Mouse (Mus musculus): ENCODE measurements around the gene Rp2. TPM values are rescaled to one million over a fixed set of nuclear protein-coding genes. Genes with fewer than 3 reads are reported as not detected.
"Not testable (repeated sequence)": the region's sequence is repeated elsewhere in the genome, so short reads cannot be mapped to it uniquely, and the experiment has no call there.

Rp2 gene
- polyA plus RNA-seq, 1 experiment from 2014 or later = 24.2 TPM

- H3K9ac ChIP-seq (replicated peaks) = not testable (repeated sequence)
- 93% methylated on average over 9 of the region's 9 CpGs for WGBS
These were observed 27.7 kb downstream of the Rp2 start for GRCm38 (mm10) chrX:20391964-20392363.

DNA sequence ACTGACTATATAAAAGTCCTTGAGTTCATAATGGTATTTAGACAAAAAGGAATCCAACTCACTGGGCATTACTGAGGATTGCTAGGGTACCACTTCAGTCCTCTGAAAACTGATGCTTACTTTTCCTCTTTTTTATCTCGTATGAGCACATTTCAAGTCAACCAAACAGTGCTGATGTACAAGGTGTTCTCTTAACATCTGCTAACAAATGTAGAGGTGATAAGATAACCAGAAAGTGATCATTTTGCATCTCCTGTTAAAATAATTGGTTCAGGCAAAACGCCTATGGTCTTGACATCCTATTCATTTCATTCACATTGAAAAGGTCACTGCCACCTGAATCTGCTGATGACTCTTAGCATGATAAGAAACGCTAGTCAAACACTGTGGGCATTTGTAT lies 28.7 kb downstream of the Rp2 start:
- H3K4me3 ChIP-seq = no peak overlapping the region
- ATAC-seq (ENCODE audit: low FRiP score, low read depth) = no peak
- no peak overlapping the region for H3K27ac ChIP-seq (replicated peaks)
- no peaks in the 10 kb centered on the region for H3K4me1 ChIP-seq
- H3K4me2 ChIP-seq (replicated peaks) = no peak overlapping the region
- H3K9me3 ChIP-seq = no peaks in the 10 kb centered on the region
- 78% methylated on average over 3 of the region's 3 CpGs for WGBS
- no peak overlapping the region for H3K9ac ChIP-seq (replicated peaks)
- no peaks in the 10 kb centered on the region for H3K36me3 ChIP-seq
- no peaks in the 10 kb centered on the region for H3K27me3 ChIP-seq

More at GRCm38 (mm10) chrX:20391964-20392363, 27.7 kb downstream of the Rp2 start:
- H3K36me3 ChIP-seq; H3K4me3 ChIP-seq; ATAC-seq (ENCODE audit: low FRiP score, low read depth); H3K4me2 ChIP-seq (replicated peaks); H3K27ac ChIP-seq (replicated peaks); H3K4me1 ChIP-seq; H3K9me3 ChIP-seq; H3K27me3 ChIP-seq: not testable (repeated sequence)

DNA sequence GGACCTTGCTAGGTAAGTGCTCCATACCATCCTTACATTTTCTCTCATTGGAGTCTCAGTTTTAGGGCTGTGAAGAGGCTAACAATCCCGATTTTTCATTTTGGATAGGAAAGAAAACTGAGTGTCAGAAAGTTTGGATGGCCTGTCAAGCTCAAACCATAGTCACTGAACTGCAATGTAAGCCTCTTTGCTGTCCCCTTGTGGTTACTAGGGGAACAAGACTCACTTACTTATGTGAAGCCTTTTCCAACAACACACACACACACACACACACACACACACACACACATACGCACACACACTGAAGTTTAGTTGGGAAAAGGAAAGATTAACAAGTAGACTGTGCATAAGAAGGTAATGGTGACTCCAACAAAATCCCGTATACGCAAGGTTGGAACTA lies 39.8 kb downstream of the Rp2 start:
- Histone ChIP-seq H3K4me2 (replicated peaks) (no peak overlapping the region), H3K9me3 (no peaks in the 10 kb centered on the region), H3K4me3 (no peak overlapping the region), H3K9ac (replicated peaks) (no peak overlapping the region), H3K27ac (replicated peaks) (no peak overlapping the region), H3K4me1 (no peaks in the 10 kb centered on the region), H3K36me3 (no peaks in the 10 kb centered on the region), H3K27me3 (no peaks in the 10 kb centered on the region)
- no peak for ATAC-seq (ENCODE audit: low FRiP score, low read depth)
- WGBS = 84% methylated on average over 4 of the region's 4 CpGs

DNA sequence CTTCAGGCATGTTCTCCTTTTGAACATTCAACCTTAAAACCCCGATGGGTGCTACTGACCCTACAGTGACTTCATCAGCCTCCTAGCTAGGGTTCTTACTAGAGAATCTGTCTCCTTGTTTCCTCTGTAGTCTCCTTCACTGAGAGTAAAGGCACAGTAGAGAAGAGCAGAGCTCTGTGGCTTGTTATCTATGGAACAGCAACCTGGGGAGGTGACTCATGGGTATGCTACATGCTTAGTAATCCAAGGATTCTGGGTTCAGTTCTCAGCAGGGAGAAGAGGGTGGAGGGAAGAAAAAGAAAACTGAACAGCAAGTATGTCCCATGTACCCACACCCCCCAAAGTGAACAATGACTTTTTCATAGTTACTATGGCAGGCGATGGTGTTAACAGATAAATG lies 42.6 kb downstream of the Rp2 start:
- H3K9me3 ChIP-seq = no peaks in the 10 kb centered on the region
- H3K27ac ChIP-seq (replicated peaks) = no peak overlapping the region
- ATAC-seq (ENCODE audit: low FRiP score, low read depth) = no peak
- no peaks in the 10 kb centered on the region for H3K36me3 ChIP-seq
- WGBS = 98% methylated on average over 2 of the region's 2 CpGs
- H3K4me1 ChIP-seq = no peaks in the 10 kb centered on the region
- no peak overlapping the region for H3K9ac ChIP-seq (replicated peaks)
- H3K27me3 ChIP-seq = no peaks in the 10 kb centered on the region
- no peak overlapping the region for H3K4me2 ChIP-seq (replicated peaks)
- H3K4me3 ChIP-seq = no peak overlapping the region

GRCm38 (mm10) chrX:20407676-20408075 lies 43.4 kb downstream of the Rp2 start:
- Histone ChIP-seq H3K4me1 (no peaks in the 10 kb centered on the region), H3K27me3 (no peaks in the 10 kb centered on the region), H3K4me2 (replicated peaks) (no peak overlapping the region), H3K9me3 (no peaks in the 10 kb centered on the region), H3K27ac (replicated peaks) (no peak overlapping the region), H3K36me3 (no peaks in the 10 kb centered on the region), H3K9ac (replicated peaks) (no peak overlapping the region), H3K4me3 (no peak overlapping the region)
- WGBS = 73% methylated on average over 2 of the region's 2 CpGs
- ATAC-seq (ENCODE audit: low FRiP score, low read depth) = no peak

DNA sequence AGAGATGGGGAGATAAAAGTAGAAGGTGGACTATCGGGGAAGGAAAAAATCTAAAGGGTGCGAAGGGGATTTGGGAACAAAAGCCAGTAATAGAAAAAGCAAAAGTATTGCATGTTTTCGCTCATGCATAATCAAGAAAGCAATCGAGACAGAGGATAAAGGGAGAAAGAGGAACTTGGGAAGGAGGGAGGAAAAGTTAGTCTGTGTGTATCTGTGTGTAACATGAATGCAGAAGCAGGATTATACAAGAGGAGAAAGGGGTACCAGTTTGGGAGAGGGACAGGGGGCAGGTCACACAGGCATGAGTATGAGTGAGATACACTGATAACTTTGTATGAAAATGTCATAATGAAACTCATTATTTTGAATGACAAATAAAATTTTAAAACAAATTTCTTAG lies 47.1 kb downstream of the Rp2 start:
- Histone ChIP-seq H3K4me1 (no peaks in the 10 kb centered on the region), H3K9ac (replicated peaks) (no peak overlapping the region), H3K27ac (replicated peaks) (no peak overlapping the region), H3K9me3 (no peaks in the 10 kb centered on the region), H3K36me3 (no peaks in the 10 kb centered on the region), H3K27me3 (no peaks in the 10 kb centered on the region), H3K4me3 (no peak overlapping the region), H3K4me2 (replicated peaks) (no peak overlapping the region)
- no peak for ATAC-seq (ENCODE audit: low FRiP score, low read depth)
- WGBS = 79% methylated on average over 4 of the region's 4 CpGs

DNA sequence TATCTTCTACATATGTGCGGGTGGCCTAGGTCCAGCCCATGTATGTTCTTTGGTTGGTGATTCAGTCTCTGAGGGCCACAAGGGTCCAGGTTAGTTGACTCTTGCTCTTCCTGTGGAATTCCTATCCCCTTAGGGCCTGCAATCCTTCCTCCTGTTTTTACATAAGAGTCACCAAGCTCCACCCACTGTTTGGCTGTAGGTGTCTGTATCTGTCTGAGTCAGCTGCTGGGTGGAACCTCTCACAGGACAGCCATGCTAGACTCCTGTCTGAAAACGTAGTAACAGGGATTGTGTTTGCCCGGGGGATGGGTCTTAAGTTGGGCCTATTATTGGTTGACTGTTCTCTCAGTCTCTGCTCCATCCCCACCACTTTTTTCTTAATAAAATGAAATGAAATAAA lies 47.9 kb downstream of the Rp2 start:
- H3K27ac ChIP-seq (replicated peaks) = no peak overlapping the region
- ATAC-seq (ENCODE audit: low FRiP score, low read depth) = no peak
- H3K4me1 ChIP-seq = no peaks in the 10 kb centered on the region
- no peaks in the 10 kb centered on the region for H3K36me3 ChIP-seq
- H3K4me3 ChIP-seq = no peak overlapping the region
- no peaks in the 10 kb centered on the region for H3K9me3 ChIP-seq
- H3K27me3 ChIP-seq = no peaks in the 10 kb centered on the region
- H3K4me2 ChIP-seq (replicated peaks) = no peak overlapping the region
- 77% methylated on average over 3 of the region's 3 CpGs for WGBS
- no peak overlapping the region for H3K9ac ChIP-seq (replicated peaks)

DNA sequence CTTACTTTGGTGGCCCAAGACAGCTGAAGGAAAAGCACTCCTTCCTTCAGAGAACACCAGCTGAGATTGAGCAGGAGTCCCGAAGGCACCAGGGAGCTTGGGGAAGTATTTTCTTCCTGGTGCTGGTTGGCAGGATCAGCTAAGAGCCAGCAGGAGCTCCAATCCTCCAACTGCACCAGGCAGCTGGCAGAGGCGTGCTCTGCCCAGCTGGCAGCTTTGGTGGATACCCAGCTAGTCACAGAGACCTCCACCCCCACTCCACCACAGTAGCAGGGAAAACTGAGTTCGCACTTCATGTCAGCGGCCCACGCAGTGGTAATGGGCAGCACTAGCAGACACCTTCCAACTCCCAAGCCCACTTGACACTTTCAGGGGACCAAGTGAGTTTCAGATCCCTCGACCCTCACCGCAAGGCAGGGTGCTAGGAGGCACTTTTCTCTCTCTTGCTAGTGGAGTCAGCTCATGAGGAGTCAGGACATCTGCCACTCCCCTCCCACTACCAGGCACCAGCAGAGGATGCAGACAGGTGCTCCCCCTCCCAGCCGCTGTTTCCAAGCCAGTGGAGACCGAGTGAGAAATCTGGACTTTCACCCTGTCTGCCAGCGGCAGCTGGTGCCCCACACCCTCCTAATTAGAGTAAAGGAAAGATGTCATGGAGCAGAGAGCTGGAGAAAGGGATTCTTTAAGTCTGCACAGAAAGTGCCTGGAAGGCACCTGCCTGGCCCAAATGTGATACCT lies 50.8 kb downstream of the Rp2 start:
- no peaks in the 10 kb centered on the region for H3K36me3 ChIP-seq
- H3K27ac ChIP-seq (replicated peaks) = no peak overlapping the region
- H3K4me1 ChIP-seq = no peaks in the 10 kb centered on the region
- H3K9me3 ChIP-seq = no peaks in the 10 kb centered on the region
- 62% methylated on average over 10 of the region's 10 CpGs for WGBS
- no peak overlapping the region for H3K4me2 ChIP-seq (replicated peaks)
- no peaks in the 10 kb centered on the region for H3K27me3 ChIP-seq
- no peak for ATAC-seq (ENCODE audit: low FRiP score, low read depth)
- H3K4me3 ChIP-seq = no peak overlapping the region
- no peak overlapping the region for H3K9ac ChIP-seq (replicated peaks)

DNA sequence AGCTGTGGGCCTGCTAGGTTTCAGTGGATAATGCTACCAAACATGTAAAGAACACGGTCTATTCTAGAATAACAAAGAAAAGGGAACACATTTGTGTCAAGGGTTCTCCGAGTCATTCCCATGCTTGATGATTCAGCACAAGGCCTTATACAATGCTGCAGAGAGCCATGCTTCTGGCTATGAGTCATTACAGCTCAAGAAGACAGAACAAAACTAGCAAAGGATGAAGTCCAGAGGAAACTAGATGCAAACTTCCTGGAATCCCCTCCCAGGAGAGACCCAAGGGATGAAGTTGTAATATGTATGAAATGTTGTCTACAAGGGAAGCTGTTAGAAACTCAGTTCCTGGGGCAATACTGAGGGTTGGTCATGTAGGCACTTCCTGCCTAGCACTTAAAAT lies 54.2 kb downstream of the Rp2 start:
- Histone ChIP-seq H3K36me3 (no peaks in the 10 kb centered on the region), H3K9ac (replicated peaks) (no peak overlapping the region), H3K9me3 (0 out of 2 replicates have a peak, but pooled peaks cover 2% of the 10 kb centered on the region), H3K27ac (replicated peaks) (no peak overlapping the region), H3K4me2 (replicated peaks) (no peak overlapping the region), H3K4me3 (no peak overlapping the region), H3K27me3 (no peaks in the 10 kb centered on the region), H3K4me1 (no peaks in the 10 kb centered on the region)
- 90% methylated on average over 2 of the region's 2 CpGs for WGBS
- ATAC-seq (ENCODE audit: low FRiP score, low read depth) = no peak

GRCm38 (mm10) chrX:20419536-20419935 lies 55.3 kb downstream of the Rp2 start:
- Histone ChIP-seq H3K27me3 (no peaks in the 10 kb centered on the region), H3K9ac (replicated peaks) (no peak overlapping the region), H3K9me3 (0 out of 2 replicates have a peak, but pooled peaks cover 2% of the 10 kb centered on the region), H3K4me3 (no peak overlapping the region), H3K4me2 (replicated peaks) (no peak overlapping the region), H3K27ac (replicated peaks) (no peak overlapping the region), H3K4me1 (no peaks in the 10 kb centered on the region), H3K36me3 (no peaks in the 10 kb centered on the region)
- no peak for ATAC-seq (ENCODE audit: low FRiP score, low read depth)
- WGBS = 78% methylated on average over 4 of the region's 4 CpGs

DNA sequence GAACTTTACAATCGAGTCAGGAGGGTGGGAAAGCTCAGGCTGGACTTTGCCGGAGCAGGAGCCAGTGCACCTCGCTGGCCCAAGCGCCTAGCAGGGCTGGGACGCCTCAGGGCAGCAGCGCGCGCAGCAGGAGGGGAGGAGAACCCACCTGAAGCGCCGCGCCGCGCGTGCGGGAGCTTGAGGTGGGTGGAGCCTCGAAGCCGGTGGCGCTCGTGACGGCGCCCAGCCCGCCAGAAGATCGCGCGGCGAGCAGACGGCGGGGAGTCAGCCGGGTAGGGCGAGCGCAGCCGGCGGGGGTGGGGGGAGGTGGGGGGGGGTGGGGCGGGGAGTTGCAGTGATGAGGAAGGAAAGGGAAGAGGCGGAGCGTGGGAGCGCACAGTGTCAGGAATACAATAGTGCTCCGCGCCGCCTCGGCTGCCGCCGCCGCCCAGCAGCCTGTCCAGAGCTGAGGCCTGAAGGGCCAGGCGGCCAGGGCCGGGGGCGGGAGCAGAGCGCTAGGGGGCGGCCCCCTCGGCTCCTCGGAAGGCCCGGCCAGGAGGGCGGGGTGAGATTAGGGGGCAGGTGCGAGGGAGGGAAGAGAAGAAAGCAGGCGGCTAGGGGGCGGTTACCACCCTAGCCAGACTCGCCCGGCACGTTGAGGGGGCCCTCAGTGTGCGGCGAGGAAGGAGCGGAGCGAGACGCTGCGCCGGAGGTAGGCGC lies 61.0 kb downstream of the Rp2 start, which contains the start of gene Jade3:
Gene Jade3 (plus strand): TSS at position 549 of the 699 bp plus-strand sequence.
- peak within 1 kb of the TSS; percentile 65 for H3K4me3 ChIP-seq
- H3K27me3 ChIP-seq = no peaks in the 10 kb centered on the region
- H3K36me3 ChIP-seq = no peaks in the 10 kb centered on the region
- peak within 1 kb of the TSS; percentile 54 for H3K4me2 ChIP-seq (replicated peaks)
- peak within 1 kb of the TSS; percentile 72 for H3K9ac ChIP-seq (replicated peaks)
- peak within 1 kb of the TSS; percentile 81 for H3K27ac ChIP-seq (replicated peaks)
- H3K4me1 ChIP-seq = no peaks in the 10 kb centered on the region
- H3K9me3 ChIP-seq = 0 out of 2 replicates have a peak, but pooled peaks cover 2% of the 10 kb centered on the region
- 18% methylated on average over 53 of the region's 67 CpGs for WGBS
- peak; percentile 98 for ATAC-seq (ENCODE audit: low FRiP score, low read depth)

GRCm38 (mm10) chrX:20425839-20426449 lies 61.7 kb downstream of the Rp2 start:
- Histone ChIP-seq H3K27me3 (no peaks in the 10 kb centered on the region), H3K27ac (replicated peaks) (peak overlapping the region; percentile 81), H3K36me3 (no peaks in the 10 kb centered on the region), H3K9ac (replicated peaks) (peak overlapping the region; percentile 72), H3K4me2 (replicated peaks) (peak overlapping the region; percentile 54), H3K9me3 (no peaks in the 10 kb centered on the region), H3K4me3 (peak overlapping the region; percentile 65), H3K4me1 (no peaks in the 10 kb centered on the region)
- ATAC-seq (ENCODE audit: low FRiP score, low read depth) = peak; percentile 50
- 36% methylated on average over 49 of the region's 51 CpGs for WGBS
